Mouse (Mus musculus): Measurements from ENCODE around the gene Fgfr2.
A peak's percentile ranks its signal among the peaks of the same experiment; 100 is the strongest.

- TF ChIP-seq CTCF (IDR thresholded peaks at IDR 0.05; ENCODE audit: low read depth): no peak
- TF ChIP-seq EP300 (IDR thresholded peaks at IDR 0.05; ENCODE audit: low read depth): peak; percentile 93
These were observed 629.5 kb downstream of the Fgfr2 start for GRCm38 (mm10) chr7:132493632-132494031.

Measured in liver, postnatal 0 days (tissue).